Mouse (Mus musculus) heart, adult 18-20 months (tissue): Measurements from ENCODE around the gene Ccr1l1. TPM values are rescaled to one million over a fixed set of nuclear protein-coding genes. Genes with fewer than 3 reads are reported as not detected.

Source experiments
- DNase-seq, 2 experiments: peaks; one replicate each; pipeline ENCODE4 v3.0.0; 2021 to 2022; ENCODE audit warnings: mixed read lengths in 1 of 2
- total RNA-seq, 2 experiments: library from RNA; stranded (reverse); gene quantifications; 2 replicates each; pipeline ENCODE4 v1.2.3; 2021

Gene Ccr1l1
- total RNA-seq, 2 experiments from 2014 or later = not detected

- DNase-seq = no peak
These were observed 20.2 kb downstream of the Ccr1l1 start for GRCm38 (mm10) chr9:123957911-123958413.

- DNase-seq = no peak
These were observed 21.3 kb downstream of the Ccr1l1 start for GRCm38 (mm10) chr9:123956892-123957291.

DNA sequence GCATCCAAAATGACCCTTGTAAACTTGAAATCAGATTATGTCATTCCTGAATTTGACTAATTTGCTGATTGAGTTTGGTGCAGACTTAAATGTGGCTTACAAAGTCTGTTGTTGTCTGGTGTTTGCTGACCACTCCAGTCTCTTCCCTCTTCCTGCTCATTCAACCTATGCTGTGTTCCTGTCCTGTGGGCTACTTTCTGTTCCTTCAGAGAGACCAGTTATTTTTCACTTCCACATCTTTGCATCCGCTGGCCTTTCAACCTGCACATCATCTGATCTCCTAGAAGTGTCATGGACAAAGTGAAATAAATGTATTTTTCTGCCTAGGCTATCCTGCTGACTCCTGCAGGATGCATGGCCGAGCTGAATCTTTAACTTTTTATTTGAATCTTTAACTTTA, 24.7 kb downstream of the Ccr1l1 start:
- peak in 1 of 2 experiments; percentile 45 for DNase-seq

- DNase-seq = no peak
These were observed 27.0 kb downstream of the Ccr1l1 start for GRCm38 (mm10) chr9:123951176-123951575.

GRCm38 (mm10) chr9:123949432-123949831, 28.8 kb downstream of the Ccr1l1 start:
- peak in 1 of 2 experiments; percentile 35 for DNase-seq

DNA sequence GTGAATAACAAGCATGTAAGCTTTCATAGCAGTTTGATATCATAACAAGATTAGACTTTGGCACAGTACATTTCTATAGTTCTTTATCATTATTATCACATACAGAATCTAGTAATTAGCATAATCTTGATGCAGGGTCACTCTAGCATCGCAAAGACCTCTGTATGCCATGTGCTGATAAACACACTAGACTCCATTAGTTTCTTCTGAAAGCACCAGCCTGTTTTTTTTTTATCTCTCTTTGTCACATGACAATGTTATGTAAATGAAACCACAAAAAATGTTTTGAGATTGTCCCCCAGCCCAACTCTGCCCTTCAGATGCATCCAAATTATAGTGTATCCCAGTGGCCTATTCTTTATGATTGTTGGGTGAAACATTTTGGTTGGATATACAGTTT, 30.4 kb downstream of the Ccr1l1 start:
- DNase-seq = no peak

DNA sequence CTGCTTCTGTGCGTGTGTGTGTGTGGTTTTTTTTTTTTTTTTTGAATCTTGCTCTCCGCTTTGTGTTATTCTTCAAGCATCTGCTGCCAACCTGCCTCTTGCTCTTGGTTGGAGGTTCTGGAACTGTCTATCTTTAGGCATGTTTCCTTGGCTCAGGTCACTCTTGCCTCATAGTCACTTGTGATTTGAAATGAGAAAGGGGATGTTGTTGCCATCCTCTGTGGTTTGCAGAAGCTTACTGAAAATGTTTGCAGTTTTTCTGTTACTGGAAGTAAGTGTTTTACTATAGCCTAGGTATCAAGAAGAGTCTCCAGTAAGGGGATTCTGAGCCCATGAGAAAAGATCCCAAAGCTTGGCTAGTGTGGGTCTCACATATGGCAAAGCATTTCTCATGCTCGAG, 36.2 kb downstream of the Ccr1l1 start:
- no peak for DNase-seq

DNA sequence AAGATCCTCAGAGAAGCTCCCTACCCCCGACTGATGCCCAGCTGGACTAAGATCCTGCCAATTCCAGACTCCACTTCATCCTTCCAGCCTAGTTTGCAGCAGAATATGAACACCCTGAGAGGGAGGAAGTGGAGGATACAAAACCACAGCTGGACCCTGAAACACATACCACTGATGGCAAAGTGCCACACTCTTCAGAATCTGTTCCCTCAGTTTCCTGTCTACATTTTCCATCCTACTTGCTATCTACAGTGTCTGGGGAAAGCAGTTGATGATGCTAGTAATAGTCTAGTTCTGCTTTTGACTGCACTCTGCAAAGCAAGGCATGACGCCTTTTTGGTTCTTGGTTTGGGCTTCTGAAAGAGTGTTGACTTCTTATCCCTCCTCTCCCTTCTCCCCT, 36.9 kb downstream of the Ccr1l1 start:
- DNase-seq = peak in 1 of 2 experiments; percentile 68

- no peak for DNase-seq
These were observed 37.6 kb downstream of the Ccr1l1 start for GRCm38 (mm10) chr9:123940628-123941027.

GRCm38 (mm10) chr9:123940168-123940567, 38.0 kb downstream of the Ccr1l1 start:
- no peak for DNase-seq

- no peak for DNase-seq
These were observed 40.2 kb downstream of the Ccr1l1 start for GRCm38 (mm10) chr9:123937989-123938388.

GRCm38 (mm10) chr9:123936604-123937280, 41.5 kb downstream of the Ccr1l1 start:
- no peak for DNase-seq

- no peak for DNase-seq
These were observed 42.4 kb downstream of the Ccr1l1 start for GRCm38 (mm10) chr9:123935776-123936175.

DNA sequence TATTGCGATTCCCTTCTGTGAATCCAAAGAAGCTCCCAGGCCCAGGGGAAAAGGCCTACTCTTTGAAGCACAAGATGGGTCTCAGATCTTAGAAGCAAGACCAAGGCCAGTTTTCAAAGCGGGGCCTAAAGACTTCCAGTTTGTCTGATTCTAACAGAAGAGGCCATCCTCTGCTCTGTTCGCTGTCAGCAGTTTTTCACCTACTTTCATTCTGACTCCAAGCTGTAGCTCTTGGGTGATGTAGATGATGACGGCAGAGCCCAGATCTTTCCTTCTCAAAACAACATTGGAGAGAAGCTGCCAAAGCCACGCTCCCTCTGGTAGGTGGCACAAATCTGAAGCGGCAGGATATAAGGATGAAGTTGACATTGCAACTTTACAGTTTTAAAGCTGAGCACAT, 42.9 kb downstream of the Ccr1l1 start:
- no peak for DNase-seq

GRCm38 (mm10) chr9:123933716-123934445, 44.3 kb downstream of the Ccr1l1 start:
- no peak for DNase-seq

GRCm38 (mm10) chr9:123932911-123933675, 45.1 kb downstream of the Ccr1l1 start:
- no peak for DNase-seq

- DNase-seq = peak in 1 of 2 experiments; percentile 67
These were observed 46.2 kb downstream of the Ccr1l1 start for GRCm38 (mm10) chr9:123931761-123932700.

GRCm38 (mm10) chr9:123930926-123931325, 47.3 kb downstream of the Ccr1l1 start:
- DNase-seq = no peak

- no peak for DNase-seq
These were observed 47.7 kb downstream of the Ccr1l1 start for GRCm38 (mm10) chr9:123930476-123930875.

DNA sequence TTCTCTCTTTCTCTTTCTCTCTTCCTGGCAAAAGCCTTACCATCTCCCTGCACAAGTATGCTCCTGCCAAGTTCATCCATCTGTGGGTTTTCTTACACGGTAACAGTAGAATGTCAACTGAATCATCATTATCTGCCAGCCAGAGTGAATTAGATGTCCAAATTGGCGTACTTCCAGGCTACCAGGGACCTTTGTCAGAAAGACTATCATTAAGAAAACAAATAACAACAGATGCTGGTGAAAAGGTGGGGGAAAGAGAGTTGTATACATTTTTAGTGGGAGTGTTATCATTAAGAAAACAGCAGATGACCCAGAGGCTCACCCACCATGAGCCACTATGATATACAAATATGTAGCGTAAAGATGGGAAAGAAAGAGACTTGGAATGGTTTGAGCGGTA, 48.3 kb downstream of the Ccr1l1 start:
- no peak for DNase-seq

DNA sequence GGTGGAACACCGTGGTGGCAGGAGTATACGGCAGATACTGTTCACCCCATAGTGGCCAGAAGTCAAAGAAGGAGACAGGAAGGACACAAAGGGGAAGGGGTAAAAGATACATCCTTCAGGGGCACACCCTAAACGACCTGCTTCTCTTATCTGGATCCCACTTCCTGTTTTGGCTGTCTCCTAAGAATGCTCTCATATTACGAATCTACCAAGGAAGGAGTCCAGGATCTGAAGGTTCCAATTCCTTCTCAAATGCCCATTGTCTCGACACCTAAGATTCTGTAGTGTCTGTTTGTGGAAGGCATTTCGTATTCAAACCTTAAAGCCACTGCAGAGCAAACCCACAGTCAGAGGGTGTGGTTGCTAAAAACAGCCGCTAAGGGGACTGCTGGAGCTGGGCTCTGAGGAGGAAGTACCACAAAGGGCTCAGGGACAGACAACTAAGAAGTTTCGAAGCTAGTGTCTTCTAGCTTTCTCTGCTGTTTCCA, 49.4 kb downstream of the Ccr1l1 start:
- peak; percentile 51 to 70 for DNase-seq
